Comparison of ENCODE assay signal across 10 mouse cellular contexts in genomic region chr11:106325566-106326206, GRCm38 (mm10). TPM values are rescaled to one million over a fixed set of nuclear protein-coding genes. Genes with fewer than 3 reads are reported as not detected.
DNase-seq lines count a peak whose midpoint lies in the region; ATAC-seq lines count a peak whose summit lies in the region.
"Had no signal": no experiment of that assay in that cellular context is flagged by ENCODE, and none has a peak within 500 bp of the region (broad histone marks: within the 10 kb centered on the region; RNA-seq: fewer than 3 reads in every experiment).

No protein-coding gene starts in this region.

- WGBS in neural tube, embryonic 15.5 days, result 76% methylated on average over 8 of the region's 8 CpGs
- WGBS in embryonic facial prominence, embryonic 14.5 days, result 70% methylated on average over 8 of the region's 8 CpGs
- WGBS in limb, embryonic 10.5 days, result 73% methylated on average over 8 of the region's 8 CpGs

- H3K27ac ChIP-seq in neural tube, embryonic 15.5 days (replicated peaks), result no peak overlapping the region
- no peak overlapping the region for H3K27ac ChIP-seq in embryonic facial prominence, embryonic 14.5 days (replicated peaks; ENCODE audit: low read depth, low read length)
- peak overlapping the region; percentile 36; the same call in 1 of the 2 replicates for H3K27ac ChIP-seq in limb, embryonic 10.5 days
- H3K27ac ChIP-seq: neural tube, embryonic 12.5 days had no signal

- no peak overlapping the region for H3K4me3 ChIP-seq in neural tube, embryonic 15.5 days (replicated peaks)
- no peak overlapping the region for H3K4me3 ChIP-seq in embryonic facial prominence, embryonic 14.5 days (ENCODE audit: low read depth, low read length)
- H3K4me3 ChIP-seq in limb, embryonic 10.5 days, result no peak overlapping the region
- H3K4me3 ChIP-seq: erythroblast, embryonic 14.5 days; neural tube, embryonic 12.5 days had no signal

- H3K27me3 ChIP-seq in neural tube, embryonic 15.5 days (replicated peaks), result no peaks in the 10 kb centered on the region
- H3K27me3 ChIP-seq in embryonic facial prominence, embryonic 14.5 days (replicated peaks; ENCODE audit: control insufficient read depth, insufficient read depth, low read length), result no peaks in the 10 kb centered on the region
- no peaks in the 10 kb centered on the region for H3K27me3 ChIP-seq in limb, embryonic 10.5 days (ENCODE audit: low read depth, poor library complexity, severe bottlenecking)
- H3K27me3 ChIP-seq: neural tube, embryonic 12.5 days had no signal

- H3K4me2 ChIP-seq in neural tube, embryonic 15.5 days, result no peak overlapping the region
- no peak overlapping the region for H3K4me2 ChIP-seq in embryonic facial prominence, embryonic 14.5 days (ENCODE audit: low read depth, low read length)
- H3K4me2 ChIP-seq: neural tube, embryonic 12.5 days had no signal

- H3K9me3 ChIP-seq in neural tube, embryonic 15.5 days (replicated peaks), result no peaks in the 10 kb centered on the region
- H3K9me3 ChIP-seq in embryonic facial prominence, embryonic 14.5 days (ENCODE audit: control insufficient read depth, low read length), result no peaks in the 10 kb centered on the region
- no peaks in the 10 kb centered on the region for H3K9me3 ChIP-seq in limb, embryonic 10.5 days (replicated peaks)
- H3K9me3 ChIP-seq: neural tube, embryonic 12.5 days had no signal

- no peaks in the 10 kb centered on the region for H3K36me3 ChIP-seq in neural tube, embryonic 15.5 days
- no peaks in the 10 kb centered on the region for H3K36me3 ChIP-seq in embryonic facial prominence, embryonic 14.5 days (ENCODE audit: control insufficient read depth, insufficient read depth, low read length)
- H3K36me3 ChIP-seq in limb, embryonic 10.5 days, result no peaks in the 10 kb centered on the region
- H3K36me3 ChIP-seq: neural tube, embryonic 12.5 days had no signal

- H3K9ac ChIP-seq in neural tube, embryonic 15.5 days (replicated peaks), result no peak overlapping the region
- no peak overlapping the region for H3K9ac ChIP-seq in embryonic facial prominence, embryonic 14.5 days (ENCODE audit: low read depth, low read length)
- H3K9ac ChIP-seq: neural tube, embryonic 12.5 days had no signal

- DNase-seq in neural tube, embryonic 10.5 days (ENCODE audit: extremely low spot score, low spot score), result peak; percentile 47
- DNase-seq in adrenal gland, postnatal 25 days, result peak; percentile 48
- peak; percentile 72 for DNase-seq in embryonic facial prominence, embryonic 14.5 days (ENCODE audit: low spot score)
- peak; percentile 61 for DNase-seq in kidney, adult 11 months
- peak; percentile 69 for DNase-seq in limb, embryonic 10.5 days (ENCODE audit: low spot score)
- peak; percentile 66 for DNase-seq in retina, postnatal 1 day
- peak; percentile 91 for DNase-seq in thymus, postnatal 4 days

- ATAC-seq in neural tube, embryonic 15.5 days (ENCODE audit: low FRiP score), result no peak
- 0 out of 2 replicates have a peak, but pooled peaks have one; percentile 45 for ATAC-seq in embryonic facial prominence, embryonic 14.5 days (ENCODE audit: low read depth)

- H3K4me1 ChIP-seq in neural tube, embryonic 15.5 days, result no peaks in the 10 kb centered on the region
- H3K4me1 ChIP-seq in embryonic facial prominence, embryonic 14.5 days (ENCODE audit: control insufficient read depth, insufficient read depth, low read length), result peaks cover 6% of the 10 kb centered on the region; the same call in 1 of the 2 replicates
- peaks cover 35% of the 10 kb centered on the region for H3K4me1 ChIP-seq in limb, embryonic 10.5 days
- H3K4me1 ChIP-seq: neural tube, embryonic 12.5 days had no signal

RNA-seq across cellular contexts. Expression of gene Cd79b, which starts 11.1 kb away (rescaled TPM):
- polyA plus RNA-seq in neural tube, embryonic 15.5 days (2015; fragmentation: Nextera tagmentation; extraction: Ambion mirVana), result 0.92 and 3.9 TPM in 2 replicates
- 1.0 and 1.4 TPM in 2 replicates for total RNA-seq in adrenal gland, postnatal 25 days (2021)
- 3.2 and 3.7 TPM in 2 replicates for polyA plus RNA-seq in embryonic facial prominence, embryonic 14.5 days (2014; fragmentation: Nextera tagmentation; extraction: Ambion mirVana)
- polyA plus RNA-seq in limb, embryonic 10.5 days (2016; fragmentation: Nextera tagmentation; extraction: Ambion mirVana), result 2.4 and 2.6 TPM in 2 replicates

RNA-seq across cellular contexts. Expression of gene Gh, which starts 24.0 kb away (rescaled TPM):
- polyA plus RNA-seq in neural tube, embryonic 15.5 days (2015; fragmentation: Nextera tagmentation; extraction: Ambion mirVana), result not detected in 2 replicates
- not detected in 2 replicates for total RNA-seq in adrenal gland, postnatal 25 days (2021)
- not detected in 2 replicates for polyA plus RNA-seq in embryonic facial prominence, embryonic 14.5 days (2014; fragmentation: Nextera tagmentation; extraction: Ambion mirVana)
- not detected in 2 replicates for polyA plus RNA-seq in limb, embryonic 10.5 days (2016; fragmentation: Nextera tagmentation; extraction: Ambion mirVana)
- polyA plus RNA-seq: erythroblast, embryonic 14.5 days; neural tube, embryonic 12.5 days had no signal

RNA-seq across cellular contexts. Expression of gene Scn4a, which starts 27.4 kb away (rescaled TPM):
- 0.08 and 0.18 TPM in 2 replicates for polyA plus RNA-seq in neural tube, embryonic 15.5 days (2015; fragmentation: Nextera tagmentation; extraction: Ambion mirVana)
- 0.03 TPM in 1 of 2 replicates, not detected in the other for total RNA-seq in adrenal gland, postnatal 25 days (2021)
- 0.98 and 1.5 TPM in 2 replicates for polyA plus RNA-seq in embryonic facial prominence, embryonic 14.5 days (2014; fragmentation: Nextera tagmentation; extraction: Ambion mirVana)
- 0.03 TPM in 1 of 2 replicates, not detected in the other for polyA plus RNA-seq in limb, embryonic 10.5 days (2016; fragmentation: Nextera tagmentation; extraction: Ambion mirVana)
- polyA plus RNA-seq: erythroblast, embryonic 14.5 days had no signal

RNA-seq across cellular contexts. Expression of gene Prr29, which starts 39.6 kb away (rescaled TPM):
- 0.23 and 0.41 TPM in 2 replicates for polyA plus RNA-seq in neural tube, embryonic 15.5 days (2015; fragmentation: Nextera tagmentation; extraction: Ambion mirVana)
- not detected in 2 replicates for total RNA-seq in adrenal gland, postnatal 25 days (2021)
- polyA plus RNA-seq in embryonic facial prominence, embryonic 14.5 days (2014; fragmentation: Nextera tagmentation; extraction: Ambion mirVana), result 0.92 and 0.93 TPM in 2 replicates
- polyA plus RNA-seq in limb, embryonic 10.5 days (2016; fragmentation: Nextera tagmentation; extraction: Ambion mirVana), result not detected in 2 replicates
- polyA plus RNA-seq: erythroblast, embryonic 14.5 days; neural tube, embryonic 12.5 days had no signal

RNA-seq across cellular contexts. Expression of gene Tcam1, which starts 49.2 kb away (rescaled TPM):
- polyA plus RNA-seq in neural tube, embryonic 15.5 days (2015; fragmentation: Nextera tagmentation; extraction: Ambion mirVana), result 0.15 and 0.29 TPM in 2 replicates
- total RNA-seq in adrenal gland, postnatal 25 days (2021), result 0.36 TPM in 1 of 2 replicates, not detected in the other
- polyA plus RNA-seq in embryonic facial prominence, embryonic 14.5 days (2014; fragmentation: Nextera tagmentation; extraction: Ambion mirVana), result 0.24 and 0.74 TPM in 2 replicates
- 0.18 and 0.36 TPM in 2 replicates for polyA plus RNA-seq in limb, embryonic 10.5 days (2016; fragmentation: Nextera tagmentation; extraction: Ambion mirVana)
- polyA plus RNA-seq: erythroblast, embryonic 14.5 days had no signal
